Mouse (Mus musculus): Measurements from ENCODE around the gene Dusp12.

The Dusp12 gene

GRCm38 (mm10) chr1:170907111-170907455, 21.7 kb upstream of the Dusp12 start:
- peaks cover 20% of the 10 kb centered on the region; the same call in 1 of the 2 replicates for H3K4me1 ChIP-seq (replicated peaks; ENCODE audit: low read depth, low read length)
- TF ChIP-seq CTCF (conservative IDR thresholded peaks at IDR 0.05; ENCODE audit: low read length) (no peak), POU5F1 (IDR thresholded peaks at IDR 0.05; ENCODE audit: borderline replicate concordance, low read length) (no peak), NANOG (IDR thresholded peaks at IDR 0.05; ENCODE audit: borderline replicate concordance, low read length) (no peak)
- peaks cover 33% of the 10 kb centered on the region for H3K27me3 ChIP-seq (ENCODE audit: insufficient read depth, low read length)
- H3K9me3 ChIP-seq (ENCODE audit: low read length): no peaks in the 10 kb centered on the region
- peak overlapping the region; percentile 76 for H3K4me3 ChIP-seq (replicated peaks; ENCODE audit: low read length)
- H3K36me3 ChIP-seq (ENCODE audit: insufficient read depth, low read length): no peaks in the 10 kb centered on the region

GRCm38 (mm10) chr1:170903485-170903884, 18.1 kb upstream of the Dusp12 start:
- no peak overlapping the region for H3K4me3 ChIP-seq (replicated peaks; ENCODE audit: low read length)
- peaks cover 29% of the 10 kb centered on the region for H3K27me3 ChIP-seq (ENCODE audit: insufficient read depth, low read length)
- no peaks in the 10 kb centered on the region for H3K36me3 ChIP-seq (ENCODE audit: insufficient read depth, low read length)
- H3K9me3 ChIP-seq (ENCODE audit: low read length): no peaks in the 10 kb centered on the region
- H3K4me1 ChIP-seq (replicated peaks; ENCODE audit: low read depth, low read length): peaks cover 26% of the 10 kb centered on the region
- TF ChIP-seq NANOG (IDR thresholded peaks at IDR 0.05; ENCODE audit: borderline replicate concordance, low read length) (no peak), POU5F1 (IDR thresholded peaks at IDR 0.05; ENCODE audit: borderline replicate concordance, low read length) (no peak), CTCF (conservative IDR thresholded peaks at IDR 0.05; ENCODE audit: low read length) (no peak)

- TF ChIP-seq NANOG (IDR thresholded peaks at IDR 0.05; ENCODE audit: borderline replicate concordance, low read length): no peak
- peak; percentile 67 for TF ChIP-seq CTCF (conservative IDR thresholded peaks at IDR 0.05; ENCODE audit: low read length)
- H3K4me1 ChIP-seq (replicated peaks; ENCODE audit: low read depth, low read length): peaks cover 23% of the 10 kb centered on the region
- H3K27me3 ChIP-seq (ENCODE audit: insufficient read depth, low read length): peaks cover 12% of the 10 kb centered on the region
- no peak overlapping the region for H3K4me3 ChIP-seq (replicated peaks; ENCODE audit: low read length)
- no peaks in the 10 kb centered on the region for H3K9me3 ChIP-seq (ENCODE audit: low read length)
- no peaks in the 10 kb centered on the region for H3K36me3 ChIP-seq (ENCODE audit: insufficient read depth, low read length)
Measured at GRCm38 (mm10) chr1:170901536-170902238, 16.3 kb upstream of the Dusp12 start.

GRCm38 (mm10) chr1:170900799-170901467, 15.6 kb upstream of the Dusp12 start:
- H3K4me3 ChIP-seq (replicated peaks; ENCODE audit: low read length): no peak overlapping the region
- H3K36me3 ChIP-seq (ENCODE audit: insufficient read depth, low read length): no peaks in the 10 kb centered on the region
- peaks cover 29% of the 10 kb centered on the region for H3K4me1 ChIP-seq (replicated peaks; ENCODE audit: low read depth, low read length)
- H3K27me3 ChIP-seq (ENCODE audit: insufficient read depth, low read length): peaks cover 6% of the 10 kb centered on the region
- no peaks in the 10 kb centered on the region for H3K9me3 ChIP-seq (ENCODE audit: low read length)
- TF ChIP-seq CTCF (conservative IDR thresholded peaks at IDR 0.05; ENCODE audit: low read length) (peak; percentile 28; the same call in 1 of the 2 replicates), POU5F1 (IDR thresholded peaks at IDR 0.05; ENCODE audit: borderline replicate concordance, low read length) (no peak)

GRCm38 (mm10) chr1:170898413-170899075, 13.2 kb upstream of the Dusp12 start:
- Histone ChIP-seq H3K4me1 (replicated peaks; ENCODE audit: low read depth, low read length) (peaks cover 44% of the 10 kb centered on the region), H3K9me3 (ENCODE audit: low read length) (no peaks in the 10 kb centered on the region), H3K27me3 (ENCODE audit: insufficient read depth, low read length) (no peaks in the 10 kb centered on the region), H3K36me3 (ENCODE audit: insufficient read depth, low read length) (no peaks in the 10 kb centered on the region), H3K4me3 (replicated peaks; ENCODE audit: low read length) (no peak overlapping the region)
- no peak for TF ChIP-seq CTCF (conservative IDR thresholded peaks at IDR 0.05; ENCODE audit: low read length)
- TF ChIP-seq NANOG (IDR thresholded peaks at IDR 0.05; ENCODE audit: borderline replicate concordance, low read length): no peak
- no peak for TF ChIP-seq POU5F1 (IDR thresholded peaks at IDR 0.05; ENCODE audit: borderline replicate concordance, low read length)

GRCm38 (mm10) chr1:170896651-170897281, 11.4 kb upstream of the Dusp12 start:
- Histone ChIP-seq H3K36me3 (ENCODE audit: insufficient read depth, low read length) (no peaks in the 10 kb centered on the region), H3K4me1 (replicated peaks; ENCODE audit: low read depth, low read length) (peaks cover 53% of the 10 kb centered on the region), H3K4me3 (replicated peaks; ENCODE audit: low read length) (no peak overlapping the region), H3K9me3 (ENCODE audit: low read length) (no peaks in the 10 kb centered on the region), H3K27me3 (ENCODE audit: insufficient read depth, low read length) (no peaks in the 10 kb centered on the region)
- TF ChIP-seq NANOG (IDR thresholded peaks at IDR 0.05; ENCODE audit: borderline replicate concordance, low read length): no peak
- no peak for TF ChIP-seq POU5F1 (IDR thresholded peaks at IDR 0.05; ENCODE audit: borderline replicate concordance, low read length)
- TF ChIP-seq CTCF (conservative IDR thresholded peaks at IDR 0.05; ENCODE audit: low read length): no peak

GRCm38 (mm10) chr1:170894603-170895602, 9.6 kb upstream of the Dusp12 start:
- 0 out of 2 replicates have a peak overlapping the region, but pooled peaks have one; percentile 13 for H3K4me3 ChIP-seq (replicated peaks; ENCODE audit: low read length)
- no peak for TF ChIP-seq POU5F1 (IDR thresholded peaks at IDR 0.05; ENCODE audit: borderline replicate concordance, low read length)
- TF ChIP-seq CTCF (conservative IDR thresholded peaks at IDR 0.05; ENCODE audit: low read length): peak; percentile 59
- peak; percentile 9; the same call in 1 of the 2 replicates for TF ChIP-seq NANOG (IDR thresholded peaks at IDR 0.05; ENCODE audit: borderline replicate concordance, low read length)
- H3K27me3 ChIP-seq (ENCODE audit: insufficient read depth, low read length): no peaks in the 10 kb centered on the region
- no peaks in the 10 kb centered on the region for H3K36me3 ChIP-seq (ENCODE audit: insufficient read depth, low read length)
- H3K9me3 ChIP-seq (ENCODE audit: low read length): no peaks in the 10 kb centered on the region
- H3K4me1 ChIP-seq (replicated peaks; ENCODE audit: low read depth, low read length): peaks cover 64% of the 10 kb centered on the region

Measured in E14TG2a.4 (cell line).